Mouse (Mus musculus): Measurements from ENCODE around the gene Kif1bp.
"Not testable (repeated sequence)": the region's sequence is repeated elsewhere in the genome, so short reads cannot be mapped to it uniquely, and the experiment has no call there.

Kif1bp gene

GRCm38 (mm10) chr10:62578338-62579100 is at the start of gene Kif1bp:
Gene Kif1bp, minus strand, starts transcription at chr10:62578457.
- in situ Hi-C loops (cut with MboI; ENCODE audit: low sequenced_read_pairs), result no loop called here

DNA sequence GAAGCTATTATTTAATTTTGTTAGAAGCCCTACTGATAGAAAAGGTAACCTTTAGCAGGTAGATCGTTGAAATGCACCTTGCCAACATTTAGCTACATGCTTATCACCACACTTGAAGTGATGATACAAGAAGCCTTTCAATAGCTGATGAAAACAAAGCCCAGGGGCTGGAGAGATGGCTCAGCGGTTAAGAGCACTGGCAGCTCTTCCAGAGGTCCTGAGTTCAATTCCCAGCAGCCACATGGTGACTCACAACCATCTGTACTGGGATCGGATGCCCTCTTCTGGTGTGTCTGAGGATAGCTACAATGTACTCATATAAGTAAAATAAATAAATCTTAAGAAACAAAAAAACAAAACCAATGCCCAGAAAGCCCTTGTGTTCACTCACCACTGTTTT is 25.9 kb upstream of the Kif1bp start:
- in situ Hi-C loops (cut with MboI; ENCODE audit: low sequenced_read_pairs), result no loop called here

DNA sequence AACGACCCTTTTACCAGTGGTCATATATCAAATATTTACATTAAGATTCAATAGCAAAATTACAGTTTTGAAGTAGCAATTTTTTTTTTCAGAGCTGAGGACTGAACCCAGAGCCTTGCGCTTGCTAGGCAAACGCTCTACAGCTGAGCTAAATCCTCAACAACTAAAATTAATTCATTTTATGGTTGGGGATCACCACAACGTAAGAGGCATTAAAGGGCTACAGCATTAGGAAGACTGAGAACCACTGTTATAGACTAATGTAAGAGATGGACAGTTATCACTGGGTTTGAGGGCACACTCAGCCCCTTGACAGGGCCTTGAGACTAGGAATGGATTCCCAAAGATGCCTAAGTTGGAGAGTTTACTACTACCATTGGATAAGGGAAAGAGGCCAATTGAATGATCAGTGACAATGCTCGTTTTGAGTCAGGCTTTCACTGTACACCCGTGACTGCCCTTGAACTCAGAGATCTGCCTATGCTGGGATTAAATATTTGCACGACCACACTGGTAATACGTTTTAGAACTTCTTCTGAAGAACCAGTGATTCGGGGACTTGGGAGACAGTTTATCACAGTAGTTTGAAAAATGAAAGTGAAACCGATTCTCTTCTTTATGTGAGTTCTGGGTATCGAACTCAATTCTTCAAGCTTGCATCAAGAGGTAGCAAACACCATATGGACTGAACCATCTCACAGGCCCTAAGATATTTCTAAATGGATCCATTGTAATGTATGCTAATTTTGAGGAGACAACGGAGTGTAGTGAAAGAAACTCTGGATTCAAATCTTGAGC is 25.2 kb upstream of the Kif1bp start:
- in situ Hi-C loops (cut with MboI; ENCODE audit: low sequenced_read_pairs), result no loop called here

DNA sequence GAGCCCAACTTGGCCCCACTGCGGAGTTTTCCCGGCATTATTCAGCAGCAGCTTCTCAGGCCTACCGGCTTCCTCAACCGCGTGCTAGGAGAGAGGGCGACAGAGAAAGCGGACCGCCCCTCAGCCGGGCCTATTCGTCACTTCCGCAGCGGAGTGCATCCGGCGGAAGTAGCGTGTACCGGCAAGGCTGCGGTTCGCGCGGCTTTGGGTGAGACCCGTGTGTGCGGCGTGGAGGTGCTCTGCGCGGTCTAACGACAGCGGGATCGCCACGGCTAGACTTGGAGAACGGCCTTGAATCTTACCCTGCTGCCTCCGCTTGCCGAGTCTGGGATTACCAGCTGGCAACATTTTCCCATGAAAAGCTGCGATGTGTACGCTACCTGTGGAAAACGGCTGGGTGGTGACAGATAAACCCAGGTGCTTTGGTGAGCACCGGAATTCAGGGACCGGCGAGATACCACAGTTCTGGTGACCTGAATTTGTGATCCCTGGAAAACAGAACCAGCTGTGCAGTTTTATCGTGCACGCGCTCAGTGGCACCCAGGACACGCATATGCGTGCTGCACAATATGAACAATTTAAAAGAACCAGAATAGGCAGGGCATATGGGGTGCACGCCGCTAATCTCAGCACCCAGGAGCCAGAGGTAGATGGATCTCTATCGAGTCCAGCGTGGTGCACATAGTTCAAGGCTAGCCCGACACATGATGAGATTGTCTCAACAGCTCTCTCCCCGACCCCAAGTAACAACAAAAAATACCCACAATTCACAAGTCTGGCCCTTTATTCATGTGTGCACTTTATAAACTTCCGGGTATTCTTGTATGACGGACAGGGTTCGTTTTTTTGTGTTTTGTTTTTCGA is 24.2 kb upstream of the Kif1bp start, which contains the start of gene Ddx21:
Ddx21 (minus strand) TSS at position 105 of the 864 bp plus-strand sequence.
- in situ Hi-C loops (cut with MboI; ENCODE audit: low sequenced_read_pairs), result no loop called here

DNA sequence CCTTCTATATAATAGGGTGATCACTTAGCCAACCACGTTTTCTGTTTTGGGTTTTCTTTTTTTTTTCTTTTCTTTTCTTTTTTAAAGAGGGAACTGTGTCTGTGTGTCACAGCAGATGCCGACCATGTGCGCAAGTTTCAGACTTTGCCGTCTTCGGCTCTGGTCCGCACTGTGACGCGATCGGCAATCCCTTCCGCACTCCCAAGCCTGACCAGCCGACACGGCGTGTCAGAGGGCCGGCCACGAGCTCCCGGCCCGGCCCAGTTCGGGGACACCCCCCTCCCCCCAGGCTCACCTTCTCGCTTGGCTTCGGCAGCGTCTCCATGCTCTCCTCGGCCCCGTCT is 23.5 kb upstream of the Kif1bp start:
- in situ Hi-C loops (cut with MboI; ENCODE audit: low sequenced_read_pairs), result no loop called here

GRCm38 (mm10) chr10:62601053-62601791 is 23.0 kb upstream of the Kif1bp start:
- in situ Hi-C loops (cut with MboI; ENCODE audit: low sequenced_read_pairs), result no loop called here

- in situ Hi-C loops (cut with MboI; ENCODE audit: low sequenced_read_pairs), result no loop called here
Observed at GRCm38 (mm10) chr10:62600056-62600455, 21.8 kb upstream of the Kif1bp start.

GRCm38 (mm10) chr10:62599311-62599710 is 21.1 kb upstream of the Kif1bp start:
- in situ Hi-C loops (cut with MboI; ENCODE audit: low sequenced_read_pairs), result not testable (repeated sequence)

GRCm38 (mm10) chr10:62592496-62592895 is 14.2 kb upstream of the Kif1bp start:
- in situ Hi-C loops (cut with MboI; ENCODE audit: low sequenced_read_pairs), result no loop called here

- in situ Hi-C loops (cut with MboI; ENCODE audit: low sequenced_read_pairs), result no loop called here
Observed at GRCm38 (mm10) chr10:62590200-62590599, 11.9 kb upstream of the Kif1bp start.

GRCm38 (mm10) chr10:62588616-62589015 is 10.4 kb upstream of the Kif1bp start:
- in situ Hi-C loops (cut with MboI; ENCODE audit: low sequenced_read_pairs), result no loop called here

DNA sequence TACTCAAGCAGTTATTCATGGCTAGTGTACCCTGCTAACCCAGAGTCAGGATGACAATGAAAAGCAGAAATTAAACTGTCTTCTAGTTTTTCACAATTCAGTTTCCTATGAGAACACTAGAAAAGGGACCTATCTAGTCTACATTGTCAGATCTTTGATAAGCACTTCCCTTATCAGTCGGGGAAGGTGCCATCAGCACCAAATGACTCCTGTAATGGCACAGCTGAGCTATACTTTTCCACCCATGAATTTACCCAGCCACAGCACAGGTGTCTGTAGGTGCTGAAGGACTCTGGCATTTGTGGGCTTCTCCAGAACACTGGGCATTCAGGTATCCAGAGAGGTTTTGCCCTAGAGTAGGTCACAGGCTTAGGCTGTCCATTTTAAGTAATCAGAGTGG is 5.0 kb upstream of the Kif1bp start:
- in situ Hi-C loops (cut with MboI; ENCODE audit: low sequenced_read_pairs), result no loop called here

DNA sequence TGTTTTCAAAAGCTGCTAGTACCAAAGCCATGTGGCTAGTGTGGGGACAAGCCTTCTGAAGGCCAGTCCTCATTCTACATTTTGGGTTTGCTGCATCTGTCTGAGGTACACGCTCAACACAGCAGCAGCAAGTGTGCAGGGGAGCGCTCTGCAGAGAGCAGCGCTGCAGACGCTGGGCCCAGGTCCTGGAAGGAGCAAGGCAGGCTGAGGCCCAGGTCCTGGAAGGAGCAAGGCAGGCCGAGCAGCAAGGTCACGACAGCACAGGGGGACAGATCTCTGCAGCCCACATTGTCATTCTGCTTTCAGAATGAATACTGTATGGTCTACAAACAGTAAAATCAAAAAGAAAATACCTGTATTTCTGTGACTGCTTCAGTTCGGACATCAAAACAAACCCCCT is 4.4 kb upstream of the Kif1bp start:
- in situ Hi-C loops (cut with MboI; ENCODE audit: low sequenced_read_pairs), result no loop called here

DNA sequence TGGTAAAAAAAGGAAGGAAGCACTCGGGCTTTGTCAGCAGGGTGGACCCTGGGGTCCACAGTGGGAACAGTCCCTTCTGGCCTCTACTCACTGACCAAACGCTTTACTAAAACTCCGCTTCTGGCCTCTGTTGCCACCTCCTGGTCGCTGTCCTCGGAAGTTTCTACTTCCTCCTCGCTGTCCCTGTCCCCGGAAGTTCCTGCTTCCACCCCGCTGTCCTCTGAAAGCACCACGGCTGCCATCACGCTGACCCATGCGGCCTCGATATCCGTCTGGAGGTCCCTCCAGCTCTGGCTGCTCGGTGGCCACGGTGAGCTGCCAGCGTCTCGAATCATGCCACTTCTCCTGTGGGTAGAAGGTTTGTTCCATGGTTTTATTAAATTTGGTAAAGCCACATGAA is 4.0 kb upstream of the Kif1bp start:
- in situ Hi-C loops (cut with MboI; ENCODE audit: low sequenced_read_pairs), result no loop called here

DNA sequence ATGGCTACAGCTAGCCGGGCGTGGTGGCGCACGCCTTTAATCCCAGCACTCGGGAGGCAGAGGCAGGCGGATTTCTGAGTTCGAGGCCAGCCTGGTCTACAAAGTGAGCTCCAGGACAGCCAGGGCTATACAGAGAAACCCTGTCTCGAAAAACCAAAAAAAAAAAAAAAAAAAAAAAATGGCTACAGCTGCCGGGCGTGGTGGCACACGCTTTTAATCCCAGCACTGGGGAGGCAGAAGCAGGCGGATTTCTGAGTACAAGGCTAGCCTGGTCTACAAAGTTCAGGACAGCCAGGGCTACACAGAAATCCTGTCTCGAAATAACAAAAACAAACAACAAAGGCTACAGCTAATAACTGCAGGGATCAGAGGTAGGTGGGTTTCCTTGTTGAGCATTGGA is 872 bp upstream of the Kif1bp start:
- in situ Hi-C loops (cut with MboI; ENCODE audit: low sequenced_read_pairs), result not testable (repeated sequence)

DNA sequence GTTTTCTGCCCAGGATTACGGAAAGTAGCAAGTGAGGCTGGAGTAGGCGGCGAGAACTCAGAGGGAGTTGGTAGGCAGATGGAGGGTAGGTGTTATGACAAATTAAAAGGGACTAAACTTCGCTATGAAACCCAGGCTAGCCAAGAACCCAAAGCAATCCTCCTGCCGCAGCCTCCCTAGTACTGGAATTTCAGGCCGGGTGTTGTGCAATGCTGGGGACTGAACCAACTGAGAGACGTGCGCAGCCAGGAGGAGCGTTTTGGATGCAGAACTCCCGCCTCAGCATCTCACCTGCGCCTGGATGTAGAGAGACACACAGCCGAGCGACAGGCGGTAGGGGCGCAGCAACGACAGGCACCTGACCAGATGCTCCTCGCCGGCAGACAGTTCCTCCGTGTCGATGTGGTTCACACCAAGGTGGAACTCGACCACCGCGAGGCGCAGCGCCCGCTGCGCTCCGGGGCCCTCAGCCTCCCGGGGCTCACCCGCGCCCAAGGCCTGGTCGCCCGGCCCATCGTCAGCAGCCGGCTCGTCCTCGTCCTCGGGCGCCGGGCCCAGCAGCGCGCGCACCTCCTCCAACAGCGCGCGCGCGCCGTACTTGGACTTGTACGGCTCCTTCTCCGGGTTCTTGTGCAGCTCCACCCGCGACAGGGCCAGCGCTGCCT is 452 bp downstream of the Kif1bp start:
- in situ Hi-C loops (cut with MboI; ENCODE audit: low sequenced_read_pairs), result no loop called here

- in situ Hi-C loops (cut with MboI; ENCODE audit: low sequenced_read_pairs), result no loop called here
Observed at GRCm38 (mm10) chr10:62575001-62575400, 3.3 kb downstream of the Kif1bp start.

DNA sequence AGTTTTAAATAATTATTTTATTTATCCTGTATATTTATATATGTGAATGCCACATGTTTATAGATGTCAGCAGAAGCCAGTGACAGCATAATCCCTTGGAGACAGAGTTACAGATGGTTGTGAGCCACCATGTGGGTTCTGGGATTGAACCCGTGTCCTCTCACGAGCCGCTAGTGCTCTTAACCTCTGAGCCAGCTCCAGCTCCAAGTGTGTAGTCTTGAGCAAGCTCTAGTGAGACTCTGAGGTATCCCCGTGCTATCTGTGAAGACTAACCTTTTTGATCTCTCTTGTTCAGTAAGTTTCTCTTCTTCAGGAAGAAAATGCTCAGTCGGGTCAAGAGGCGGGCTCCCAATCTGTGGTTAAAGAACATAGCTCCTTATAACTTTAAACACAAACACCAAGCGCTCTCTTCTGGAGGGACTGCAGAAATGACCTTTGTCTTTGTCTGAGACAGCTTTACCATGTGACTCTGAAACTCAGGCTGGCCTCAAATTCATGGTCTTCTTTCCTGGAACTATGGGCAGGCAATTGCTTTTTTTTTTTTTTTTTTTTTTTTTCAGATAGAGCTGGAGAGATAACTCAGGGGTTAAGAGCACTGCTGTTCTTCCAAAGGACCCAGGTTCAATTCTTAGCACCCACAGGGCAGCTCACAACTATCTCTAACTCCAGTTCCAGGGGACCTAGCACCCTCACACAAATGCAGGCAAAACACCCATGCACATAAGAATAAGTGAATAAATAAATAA is 8.0 kb downstream of the Kif1bp start:
- in situ Hi-C loops (cut with MboI; ENCODE audit: low sequenced_read_pairs), result no loop called here

DNA sequence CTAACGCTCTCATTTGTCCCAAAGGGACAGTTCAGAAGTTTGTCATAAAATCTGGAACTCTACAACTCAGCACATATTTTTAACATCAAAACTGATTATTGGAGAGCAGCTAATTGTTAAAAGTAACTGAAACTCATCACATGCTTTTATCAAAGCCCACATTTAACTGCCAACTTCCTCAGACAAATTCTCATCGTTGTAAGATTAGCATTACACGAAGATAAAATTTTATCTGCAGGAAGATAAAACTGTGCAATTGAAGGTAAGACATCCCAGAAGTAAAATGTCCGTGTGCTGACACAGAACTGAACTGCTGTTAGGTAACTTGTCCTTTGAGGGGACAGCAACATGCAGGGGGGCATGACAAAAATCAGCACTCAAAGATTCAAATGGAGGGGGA is 9.4 kb downstream of the Kif1bp start:
- in situ Hi-C loops (cut with MboI; ENCODE audit: low sequenced_read_pairs), result no loop called here

Measured in CH12F3 (cell line).